Mouse (Mus musculus): ENCODE measurements around the gene Gabrb2. TPM values are rescaled to one million over a fixed set of nuclear protein-coding genes. Genes with fewer than 3 reads are reported as not detected.

The Gabrb2 gene
- under 1 TPM in 1 of 2 experiments, not detected in 1; 0.12 TPM for polyA plus RNA-seq (2017; shearing (Covaris generic))

GRCm38 (mm10) chr11:42418996-42419782 lies at the start of gene Gabrb2:
Gene Gabrb2, plus strand, starts transcription at chr11:42419757.

Other genes starting within 250 kb of the Gabrb2 start
- gene Gabra1, start 236.8 kb upstream of the Gabrb2 start, polyA plus RNA-seq (2017; shearing (Covaris generic)), result under 1 TPM in 1 of 2 experiments, not detected in 1; 0.45 TPM
- not detected for gene Gabra6, start 98.7 kb upstream of the Gabrb2 start, polyA plus RNA-seq (2017; shearing (Covaris generic))